Mouse (Mus musculus): ENCODE data around the gene Itpr2.

DNA sequence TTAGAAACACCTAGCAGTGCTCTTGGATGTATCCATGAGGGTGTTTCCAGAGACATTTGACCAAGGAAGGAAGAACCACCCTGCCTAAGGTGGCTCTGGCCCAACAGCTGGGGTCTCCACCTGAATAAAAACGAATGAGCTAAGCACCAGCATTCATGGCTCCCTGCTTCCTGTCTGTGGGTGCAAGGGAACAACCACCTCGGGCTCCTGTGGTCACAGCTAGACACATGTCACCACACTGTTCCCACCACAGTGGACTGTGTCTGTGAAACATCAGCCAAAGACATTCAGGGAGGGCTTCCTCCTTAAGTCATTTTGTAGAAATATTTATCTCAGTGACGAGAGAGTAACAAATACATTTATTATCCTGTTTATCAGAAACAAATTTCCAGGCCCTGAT lies 196.0 kb downstream of the Itpr2 start:
- TF ChIP-seq USF1 (IDR thresholded peaks at IDR 0.05; ENCODE audit: low read depth) (no peak), CTCF (IDR thresholded peaks at IDR 0.05; ENCODE audit: control insufficient read depth, insufficient read depth, insufficient read length) (no peak), MAX (IDR thresholded peaks at IDR 0.05) (no peak)

All from C2C12 (cell line).